Mouse (Mus musculus) adipose tissue, adult 10 weeks (tissue): ENCODE measurements around the gene Gmppb. TPM values are rescaled to one million over a fixed set of nuclear protein-coding genes. Genes with fewer than 3 reads are reported as not detected.

ENCODE experiments used
- polyA plus RNA-seq: library from polyadenylated mRNA; stranded (reverse); fragments of 350-450 nt; fragmentation: Illumina TruSeq; extraction: RNeasy Lipid Tissue Mini Kit (QIAGEN cat#74804); gene quantifications from one replicate; pipeline ENCODE4 v1.2.3, GENCODE M21; 2014; ENCODE audit warnings: low read depth, low replicate concordance

Gmppb gene
- 51.6 TPM for polyA plus RNA-seq

GRCm38 (mm10) chr9:108049016-108049455, at the start of gene Gmppb:
Gmppb (plus strand) TSS chr9:108049242.

GRCm38 (mm10) chr9:108001922-108002770, 46.9 kb upstream of the Gmppb start, which contains the start of gene Ip6k1:
Ip6k1 (plus strand) TSS chr9:108002501.

GRCm38 (mm10) chr9:108052885-108053664, 4.0 kb downstream of the Gmppb start, which contains the start of gene Amigo3:
Amigo3 (plus strand) TSS chr9:108053159.

GRCm38 (mm10) chr9:108080168-108080567, 31.1 kb downstream of the Gmppb start, which contains the start of gene Mst1:
Mst1 (plus strand) TSS chr9:108080436.

GRCm38 (mm10) chr9:108082988-108083431, 34.0 kb downstream of the Gmppb start, which contains the start of gene Rnf123:
Rnf123 (minus strand) TSS chr9:108083346.

GRCm38 (mm10) chr9:108094184-108094941, 45.3 kb downstream of the Gmppb start, which contains the start of gene Apeh:
Apeh (minus strand) TSS chr9:108094606.

Other genes starting within 250 kb of the Gmppb start
- 49.4 TPM for gene Rbm6, start 176.0 kb upstream of the Gmppb start, polyA plus RNA-seq
- 14.8 TPM for gene Mon1a, start 161.1 kb upstream of the Gmppb start, polyA plus RNA-seq
- 10.8 TPM for gene Mst1r, start 142.4 kb upstream of the Gmppb start, polyA plus RNA-seq
- 5.8 TPM for gene Actl11, start 120.8 kb upstream of the Gmppb start, polyA plus RNA-seq
- gene Camkv, start 113.6 kb upstream of the Gmppb start, polyA plus RNA-seq, result 0.51 TPM
- 1.1 TPM for gene Traip, start 99.1 kb upstream of the Gmppb start, polyA plus RNA-seq
- gene Uba7, start 73.7 kb upstream of the Gmppb start, polyA plus RNA-seq, result 30.8 TPM
- gene Gm20661, start 66.2 kb upstream of the Gmppb start, polyA plus RNA-seq, result 1.5 TPM
- 7.1 TPM for gene Inka1, start 63.4 kb upstream of the Gmppb start, polyA plus RNA-seq
- gene Cdhr4, start 56.7 kb upstream of the Gmppb start, polyA plus RNA-seq, result 13.2 TPM
- gene Gm20662, start 52.9 kb upstream of the Gmppb start, polyA plus RNA-seq, result 1.5 TPM
- gene Ip6k1, start 46.7 kb upstream of the Gmppb start, polyA plus RNA-seq, result 73.8 TPM
- 4.1 TPM for gene Amigo3, start 3.9 kb downstream of the Gmppb start, polyA plus RNA-seq
- 0.15 TPM for gene Mst1, start 31.2 kb downstream of the Gmppb start, polyA plus RNA-seq
- gene Rnf123, start 34.1 kb downstream of the Gmppb start, polyA plus RNA-seq, result 44.0 TPM
- 51.9 TPM for gene Apeh, start 45.4 kb downstream of the Gmppb start, polyA plus RNA-seq
- 1.1 TPM for gene Bsn, start 141.1 kb downstream of the Gmppb start, polyA plus RNA-seq
- 101 TPM for gene Dag1, start 214.7 kb downstream of the Gmppb start, polyA plus RNA-seq
- 30.2 TPM for gene Nicn1, start 241.2 kb downstream of the Gmppb start, polyA plus RNA-seq
- 35.7 TPM for gene Amt, start 247.6 kb downstream of the Gmppb start, polyA plus RNA-seq